Mouse (Mus musculus) kidney, adult 9 months (tissue): ENCODE results near the gene Krtap24-1.

ENCODE experiments used
- DNase-seq: peaks from one replicate; pipeline ENCODE4 v3.0.0; 2022

Krtap24-1 gene

GRCm38 (mm10) chr16:88611922-88612321 lies at the start of gene Krtap24-1:
TSS of gene Krtap24-1 (minus strand) at chr16:88612279.
- no peak for DNase-seq

GRCm38 (mm10) chr16:88657426-88657825 lies 45.3 kb upstream of the Krtap24-1 start:
- peak; percentile 31 for DNase-seq

GRCm38 (mm10) chr16:88651952-88652351 lies 39.9 kb upstream of the Krtap24-1 start:
- peak; percentile 77 for DNase-seq

DNA sequence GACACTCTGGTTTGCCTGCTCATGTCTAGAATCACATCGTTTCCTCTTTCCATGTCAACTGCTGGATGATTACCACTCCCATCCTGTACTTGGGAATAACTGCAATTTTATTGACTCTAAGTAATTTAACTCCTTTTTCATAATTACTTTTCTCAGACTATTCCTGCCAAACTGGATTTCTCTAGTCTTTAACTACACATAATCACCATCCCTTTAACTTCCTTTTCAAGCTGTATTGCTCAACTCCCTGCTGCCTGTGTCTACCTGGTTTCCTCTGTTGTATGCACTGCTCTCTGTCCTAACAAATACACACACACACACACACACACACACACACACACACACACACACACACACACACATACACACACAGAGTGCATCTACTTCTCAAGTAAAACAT lies 39.0 kb upstream of the Krtap24-1 start:
- DNase-seq, result no peak

DNA sequence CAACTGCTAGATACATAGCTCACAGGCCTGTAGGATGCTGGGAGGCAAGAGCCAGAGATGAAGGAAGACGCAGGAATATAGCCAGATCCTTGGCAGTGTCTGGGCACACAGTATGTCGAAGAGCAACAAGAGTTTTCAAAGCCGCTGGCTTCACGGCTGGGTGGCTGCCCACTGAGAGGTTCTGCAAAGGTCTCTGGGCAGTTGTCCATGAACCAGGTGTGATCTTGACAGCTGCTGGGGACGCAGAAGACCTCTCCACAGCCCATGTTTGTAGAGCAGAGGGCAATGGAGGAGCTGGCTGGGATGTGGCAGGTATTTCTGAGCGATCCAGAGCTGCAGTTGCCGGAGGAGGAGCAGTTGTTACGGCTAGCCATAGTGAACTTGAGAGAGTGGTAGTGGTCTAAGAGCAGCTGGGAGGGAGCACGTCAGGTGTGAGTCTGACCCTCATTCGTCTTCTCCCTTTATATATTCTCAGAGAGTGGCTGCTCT lies 35.3 kb upstream of the Krtap24-1 start, which contains the start of gene Krtap26-1:
Gene Krtap26-1, minus strand, starts transcription at position 439 of the 489 bp plus-strand sequence.
- no peak for DNase-seq

GRCm38 (mm10) chr16:88646366-88647111 lies 34.5 kb upstream of the Krtap24-1 start:
- DNase-seq, result no peak

DNA sequence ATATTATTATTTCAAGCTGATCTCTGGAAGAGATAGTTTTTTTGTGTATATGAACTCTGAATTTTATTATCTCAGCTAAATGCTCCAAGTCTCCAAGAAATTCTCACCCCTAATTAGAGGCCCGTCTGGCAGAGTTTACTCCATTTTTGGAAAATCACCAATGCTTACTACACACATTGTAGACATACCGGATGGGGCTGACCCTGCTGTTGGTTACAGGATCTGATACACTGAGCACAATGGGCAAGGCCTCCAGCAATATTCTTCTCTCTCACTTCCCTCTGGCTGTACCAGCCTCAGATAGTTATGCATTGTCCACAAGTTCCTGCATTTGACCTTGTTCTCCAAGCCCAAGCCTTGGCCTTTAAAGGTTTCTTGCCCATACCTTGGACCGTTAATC lies 28.0 kb upstream of the Krtap24-1 start:
- DNase-seq, result no peak

DNA sequence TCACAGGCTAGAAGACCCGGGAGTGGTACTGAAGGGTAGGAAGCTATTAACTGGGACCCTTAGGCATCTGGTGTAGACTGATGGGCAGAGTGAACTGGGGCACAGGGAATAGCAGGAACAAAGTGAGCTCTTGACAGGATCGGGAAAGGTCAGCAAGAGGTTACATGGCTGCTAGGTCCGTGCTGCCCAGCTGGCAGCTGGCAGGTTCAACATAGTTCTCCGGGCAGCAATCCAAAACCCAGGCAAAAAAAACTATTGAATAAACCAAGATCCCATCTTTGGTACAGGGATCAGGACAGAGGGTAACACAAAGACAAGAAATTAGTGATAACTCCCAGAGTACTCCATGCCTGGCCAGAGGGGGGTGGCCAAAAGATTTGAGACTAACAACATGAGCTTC lies 23.1 kb upstream of the Krtap24-1 start:
- peak; percentile 79 for DNase-seq

DNA sequence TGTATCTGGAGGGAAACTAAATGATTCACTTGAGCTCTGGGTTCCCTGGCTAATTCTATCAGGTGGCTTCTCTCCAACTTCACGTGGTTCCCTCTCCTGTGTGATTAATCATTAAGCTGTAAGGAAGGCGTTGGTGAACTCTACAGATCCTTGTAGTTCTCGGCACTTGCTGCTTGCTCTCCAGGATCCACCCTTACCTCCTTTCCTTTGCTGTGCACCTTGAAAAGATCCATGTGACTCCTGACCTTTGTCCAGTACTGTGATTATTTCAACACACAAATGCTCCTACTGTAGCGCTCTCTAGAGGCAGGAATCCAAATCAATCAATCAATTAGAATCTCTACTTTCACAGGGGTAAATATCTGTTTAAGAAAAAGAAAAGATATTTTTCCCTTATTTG lies 19.4 kb upstream of the Krtap24-1 start:
- peak; percentile 93 for DNase-seq

DNA sequence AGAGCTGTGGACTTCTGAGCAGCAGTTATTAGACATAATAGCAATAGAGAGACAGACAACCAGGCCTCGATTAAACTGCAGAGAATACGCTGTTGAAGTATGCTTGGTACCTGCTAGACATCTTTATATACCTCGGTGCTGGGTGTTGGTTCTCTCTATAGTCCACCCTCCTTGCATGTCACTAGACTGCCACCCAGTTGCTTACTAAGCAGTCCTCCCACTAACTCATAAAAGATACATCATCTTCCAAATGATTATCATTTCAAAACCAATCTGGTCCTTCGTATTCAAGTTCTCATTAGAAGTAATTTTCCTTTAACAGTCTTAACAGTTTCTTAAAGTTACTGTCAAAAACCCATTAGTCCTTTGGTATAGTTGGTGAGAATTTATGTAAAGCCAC lies 15.5 kb upstream of the Krtap24-1 start, which contains the start of gene 2310079G19Rik:
Gene 2310079G19Rik, minus strand, starts transcription at position 101 of the 400 bp plus-strand sequence.
- DNase-seq, result no peak

GRCm38 (mm10) chr16:88612712-88613111 lies 633 bp upstream of the Krtap24-1 start:
- DNase-seq, result no peak

DNA sequence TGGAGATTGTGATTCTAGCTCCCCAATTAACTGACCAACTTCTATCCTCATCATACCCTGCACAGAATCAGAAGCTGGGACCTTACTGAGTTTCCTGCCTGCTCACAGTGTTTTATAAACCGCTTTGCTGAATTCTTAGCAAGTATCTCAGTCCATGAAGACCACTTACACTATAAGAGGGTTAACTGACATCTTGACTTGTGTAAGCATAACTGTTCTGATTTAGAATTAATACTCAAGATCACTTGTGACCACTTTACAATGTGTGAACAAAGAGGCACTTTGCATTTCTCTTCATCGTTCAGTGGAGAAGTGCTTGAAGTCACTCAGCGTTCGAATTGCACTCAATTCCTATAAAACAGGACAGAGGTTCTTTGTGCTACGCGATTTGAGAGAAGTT lies 7.5 kb downstream of the Krtap24-1 start:
- DNase-seq, result no peak

- no peak for DNase-seq
These were observed 9.6 kb downstream of the Krtap24-1 start for GRCm38 (mm10) chr16:88602464-88602863.

- DNase-seq, result no peak
These were observed 11.8 kb downstream of the Krtap24-1 start for GRCm38 (mm10) chr16:88600303-88600702.

DNA sequence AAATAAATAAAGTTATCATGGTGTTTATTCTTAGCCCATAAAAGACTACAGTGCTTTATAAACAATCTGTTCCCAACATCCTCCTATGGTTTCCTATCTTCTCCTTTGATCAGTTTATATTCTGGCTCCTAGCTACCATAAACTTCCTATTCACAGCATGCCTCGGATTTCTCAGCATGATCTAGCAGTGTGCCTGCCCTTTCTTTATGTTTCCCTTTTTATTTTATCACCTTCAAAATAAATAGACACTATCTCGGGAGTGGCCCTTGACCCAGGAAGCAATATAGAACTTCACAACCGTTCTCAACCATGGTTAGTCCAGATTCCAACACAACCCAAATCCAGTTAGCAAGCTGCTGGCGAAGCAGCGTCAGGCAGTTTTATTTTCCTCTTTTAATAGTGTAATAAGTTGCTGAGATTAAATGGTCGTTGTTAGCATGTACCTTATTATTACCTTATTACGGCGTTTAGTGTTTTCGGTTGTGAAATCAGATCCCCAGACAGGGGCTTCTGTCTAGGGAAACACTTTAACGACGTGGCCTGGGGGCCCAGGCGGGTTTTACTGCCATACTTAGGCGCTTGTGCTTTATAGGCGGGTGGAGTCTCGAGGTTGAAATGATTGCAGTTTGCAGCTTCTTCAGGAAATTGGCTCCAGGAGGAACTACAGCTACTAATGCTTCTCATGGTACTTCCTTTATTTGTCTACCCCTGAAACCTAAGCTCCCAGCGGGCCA lies 12.4 kb downstream of the Krtap24-1 start:
- DNase-seq, result no peak

- peak; percentile 30 for DNase-seq
These were observed 19.3 kb downstream of the Krtap24-1 start for GRCm38 (mm10) chr16:88592758-88593157.

DNA sequence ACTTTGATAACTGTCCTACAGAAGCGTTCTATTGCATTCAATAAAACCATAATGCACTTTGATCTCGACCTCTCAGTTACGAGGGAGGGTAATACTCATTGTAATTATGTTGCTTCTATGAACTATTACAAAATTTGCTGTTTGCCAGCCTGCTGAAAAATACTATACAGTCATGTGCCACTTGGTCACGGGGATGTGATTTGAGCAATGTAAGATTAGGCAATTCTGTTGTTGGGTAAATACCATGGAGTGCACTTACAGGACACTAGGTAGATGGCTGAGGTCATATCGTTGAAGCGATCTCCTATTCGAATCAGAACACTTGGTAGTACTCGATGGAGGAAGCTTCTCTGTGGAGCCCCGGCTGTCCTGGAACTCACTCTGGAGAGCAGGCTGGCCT lies 28.7 kb downstream of the Krtap24-1 start:
- no peak for DNase-seq

DNA sequence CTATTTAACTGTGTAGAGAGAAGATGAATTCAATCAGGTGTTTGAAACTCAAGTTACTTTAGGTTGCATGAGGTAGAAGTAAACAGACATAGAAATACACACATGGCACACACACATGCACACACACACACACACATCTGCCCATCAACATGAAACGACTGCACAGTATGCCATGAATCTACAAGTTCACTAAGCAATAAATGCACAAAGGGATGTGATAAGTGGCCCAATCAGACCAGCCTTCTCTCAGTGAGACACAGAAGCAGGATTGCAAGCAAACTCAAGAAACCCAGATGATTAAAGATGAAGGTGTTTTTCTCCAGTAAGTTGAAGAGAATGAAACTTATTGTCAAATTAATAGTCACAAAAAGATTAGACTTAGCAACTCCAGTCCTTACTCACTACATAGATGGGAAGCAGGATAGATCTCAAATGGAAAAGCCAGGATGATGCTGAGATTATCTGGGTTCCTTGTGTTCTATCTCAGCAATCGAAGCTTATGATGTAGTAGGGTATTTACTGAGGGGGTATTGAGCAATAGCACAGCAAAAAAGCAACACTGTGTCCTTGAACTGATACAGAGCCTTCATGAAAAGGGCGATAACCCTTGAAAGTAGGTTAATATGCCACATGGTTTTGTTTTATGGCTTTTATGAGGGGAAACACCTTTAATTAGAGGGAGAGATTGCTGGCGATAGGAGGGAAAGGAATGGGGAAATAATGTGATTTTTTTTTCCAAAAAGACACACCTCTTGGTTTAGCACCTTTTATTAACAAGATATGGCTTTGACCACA lies 36.0 kb downstream of the Krtap24-1 start:
- DNase-seq, result no peak

DNA sequence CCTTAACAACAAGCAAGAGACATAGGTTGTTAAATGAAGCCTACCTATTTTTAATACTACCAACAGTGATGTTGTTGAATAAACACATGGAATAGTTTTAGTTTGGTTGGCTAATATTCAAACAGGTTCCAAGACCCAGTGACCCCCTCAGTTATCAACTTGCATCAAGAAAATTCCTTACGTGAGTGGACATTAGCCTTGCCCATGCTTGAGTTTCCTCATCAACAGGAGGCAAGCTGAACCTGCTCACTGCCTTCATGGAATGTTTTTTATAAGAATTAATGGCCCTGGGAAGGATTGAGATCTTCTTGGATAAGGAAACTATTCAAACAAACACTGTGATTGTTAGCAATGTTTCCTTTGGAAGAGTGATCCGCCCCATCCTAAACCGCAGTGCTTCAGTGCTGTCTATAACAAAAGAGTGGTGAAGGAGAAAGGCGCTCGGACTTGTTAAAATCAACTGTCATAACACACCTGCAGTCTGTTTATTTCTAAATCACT lies 39.1 kb downstream of the Krtap24-1 start:
- DNase-seq, result peak; percentile 26

GRCm38 (mm10) chr16:88570136-88570535 lies 41.9 kb downstream of the Krtap24-1 start:
- DNase-seq, result peak; percentile 24

DNA sequence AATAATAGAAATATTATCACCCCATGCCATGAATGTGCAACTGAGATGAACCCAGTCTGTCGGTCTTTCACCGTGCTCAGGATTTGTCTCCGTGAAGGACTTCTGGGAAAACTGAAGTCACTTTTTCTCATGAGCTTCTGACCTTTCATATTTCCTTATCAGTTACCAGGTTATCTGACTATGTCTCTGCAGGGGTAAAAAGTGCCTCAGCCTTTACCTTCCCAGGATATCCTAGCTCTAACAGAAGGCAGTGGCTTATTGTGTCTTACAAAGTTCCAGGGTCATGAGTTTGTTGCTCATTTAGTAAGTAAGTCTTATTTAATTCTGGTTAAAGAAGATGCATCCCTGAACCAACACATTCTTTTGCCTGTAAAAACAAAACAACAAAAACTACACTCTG lies 42.3 kb downstream of the Krtap24-1 start:
- no peak for DNase-seq

- no peak for DNase-seq
These were observed 43.0 kb downstream of the Krtap24-1 start for GRCm38 (mm10) chr16:88569096-88569495.
